Mouse (Mus musculus): Measurements from ENCODE around the gene Hist1h3c.
"Not testable (repeated sequence)": the region's sequence is repeated elsewhere in the genome, so short reads cannot be mapped to it uniquely, and the experiment has no call there.

Hist1h3c gene

DNA sequence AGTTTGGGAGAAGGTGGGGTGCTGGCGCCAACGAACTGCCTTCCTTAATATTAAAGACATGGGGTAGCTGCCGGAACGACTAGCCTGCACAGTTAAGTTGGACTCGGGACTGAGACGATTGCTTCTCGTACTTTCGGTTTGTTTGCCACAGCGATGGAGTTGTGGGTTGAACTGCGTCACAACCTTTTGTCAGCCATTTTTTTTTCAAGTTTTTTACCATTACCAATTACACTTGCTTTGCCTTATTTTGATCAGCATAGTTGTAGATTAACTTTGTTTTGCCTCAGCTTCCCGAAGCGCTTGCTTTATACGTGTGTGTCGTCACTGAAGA, 5.5 kb downstream of the Hist1h3c start:
- DNase-seq (ENCODE audit: low read depth): no peak

DNA sequence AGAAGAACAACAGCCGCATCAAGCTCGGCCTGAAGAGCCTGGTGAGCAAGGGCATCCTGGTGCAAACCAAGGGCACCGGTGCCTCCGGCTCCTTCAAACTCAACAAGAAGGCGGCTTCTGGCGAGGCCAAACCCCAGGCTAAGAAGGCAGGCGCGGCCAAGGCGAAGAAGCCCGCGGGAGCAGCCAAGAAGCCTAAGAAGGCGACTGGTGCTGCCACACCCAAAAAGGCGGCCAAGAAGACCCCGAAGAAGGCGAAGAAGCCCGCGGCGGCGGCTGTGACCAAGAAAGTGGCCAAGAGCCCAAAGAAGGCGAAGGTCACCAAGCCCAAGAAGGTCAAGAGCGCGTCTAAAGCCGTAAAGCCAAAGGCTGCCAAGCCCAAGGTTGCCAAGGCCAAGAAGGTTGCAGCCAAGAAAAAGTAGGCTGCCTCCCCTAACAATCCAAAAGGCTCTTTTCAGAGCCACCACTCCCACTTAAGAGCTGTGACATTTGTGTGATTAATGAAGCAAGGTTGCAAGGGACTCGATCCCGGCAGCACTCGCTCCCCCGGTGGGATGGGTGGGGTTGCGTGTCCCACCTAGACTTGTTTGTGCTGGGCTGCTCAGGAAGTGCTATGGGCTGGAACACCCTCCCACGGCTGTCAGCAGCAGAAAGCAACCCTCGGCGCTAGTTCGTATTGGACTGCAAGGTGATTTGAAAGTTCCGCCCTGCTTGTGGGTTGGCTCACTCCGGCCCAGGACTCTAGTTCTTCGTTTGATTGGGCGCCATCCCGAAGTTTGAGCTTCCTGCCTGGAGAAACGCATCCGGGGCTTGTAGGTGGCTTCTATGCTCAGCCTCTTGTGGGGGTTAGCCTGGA, 6.1 kb downstream of the Hist1h3c start:
- peak; percentile 90 for DNase-seq (ENCODE audit: low read depth)

DNA sequence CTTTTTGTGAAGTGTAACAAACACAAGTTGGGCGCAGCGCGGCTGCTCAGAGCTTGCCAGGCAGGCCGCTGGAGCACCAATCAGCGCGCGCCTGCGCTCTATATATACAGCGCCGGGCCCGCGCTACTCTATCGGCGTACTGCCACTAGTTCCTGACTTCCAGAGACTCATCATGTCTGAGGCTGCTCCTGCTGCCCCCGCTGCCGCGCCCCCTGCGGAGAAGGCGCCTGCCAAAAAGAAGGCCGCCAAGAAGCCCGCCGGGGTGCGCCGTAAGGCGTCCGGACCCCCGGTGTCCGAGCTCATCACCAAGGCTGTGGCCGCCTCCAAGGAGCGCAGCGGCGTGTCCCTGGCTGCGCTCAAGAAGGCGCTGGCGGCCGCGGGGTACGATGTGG, 6.7 kb downstream of the Hist1h3c start, which contains the start of gene Hist1h1c:
Gene Hist1h1c (plus strand): TSS at position 132 of the 392 bp plus-strand sequence.
- DNase-seq (ENCODE audit: low read depth): peak; percentile 83

DNA sequence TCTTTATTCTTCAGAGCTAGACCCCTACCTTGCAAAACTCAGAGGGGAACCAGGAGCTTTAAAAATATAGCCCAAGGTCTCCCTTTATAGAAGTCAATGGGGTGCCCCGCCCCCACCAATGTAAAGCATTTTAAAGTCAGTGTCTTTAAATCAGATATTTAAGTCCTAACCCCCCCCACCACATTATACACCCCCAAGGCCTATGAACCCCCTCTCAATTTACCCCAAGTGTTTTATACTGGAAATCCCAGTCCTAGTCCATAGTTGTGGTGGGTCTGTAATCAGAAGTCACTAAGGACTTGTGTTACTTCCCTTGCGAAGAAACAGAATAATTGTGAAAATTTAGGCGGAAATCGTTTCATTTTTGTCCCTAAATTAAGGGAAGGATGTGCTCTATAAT, 7.4 kb downstream of the Hist1h3c start:
- peak; percentile 23 for DNase-seq (ENCODE audit: low read depth)

DNA sequence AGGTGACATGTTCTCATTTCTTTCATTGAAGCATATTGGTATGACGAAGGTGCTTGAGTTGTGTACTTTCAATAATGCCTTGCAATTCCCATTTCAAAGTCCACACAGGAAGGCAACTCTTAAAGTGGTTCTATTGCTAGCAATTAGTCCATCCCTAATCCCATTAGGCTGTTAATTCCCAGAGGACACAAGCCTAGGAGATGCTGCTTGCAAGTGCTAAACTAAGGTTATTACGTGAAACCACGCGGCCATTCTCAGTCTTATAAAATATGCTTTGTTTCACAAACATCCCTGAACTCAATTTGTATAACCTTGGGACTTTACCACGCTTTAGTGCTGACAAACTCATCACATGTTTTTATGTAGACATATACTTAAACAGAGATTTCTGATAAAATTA, 8.3 kb downstream of the Hist1h3c start:
- DNase-seq (ENCODE audit: low read depth): no peak

DNA sequence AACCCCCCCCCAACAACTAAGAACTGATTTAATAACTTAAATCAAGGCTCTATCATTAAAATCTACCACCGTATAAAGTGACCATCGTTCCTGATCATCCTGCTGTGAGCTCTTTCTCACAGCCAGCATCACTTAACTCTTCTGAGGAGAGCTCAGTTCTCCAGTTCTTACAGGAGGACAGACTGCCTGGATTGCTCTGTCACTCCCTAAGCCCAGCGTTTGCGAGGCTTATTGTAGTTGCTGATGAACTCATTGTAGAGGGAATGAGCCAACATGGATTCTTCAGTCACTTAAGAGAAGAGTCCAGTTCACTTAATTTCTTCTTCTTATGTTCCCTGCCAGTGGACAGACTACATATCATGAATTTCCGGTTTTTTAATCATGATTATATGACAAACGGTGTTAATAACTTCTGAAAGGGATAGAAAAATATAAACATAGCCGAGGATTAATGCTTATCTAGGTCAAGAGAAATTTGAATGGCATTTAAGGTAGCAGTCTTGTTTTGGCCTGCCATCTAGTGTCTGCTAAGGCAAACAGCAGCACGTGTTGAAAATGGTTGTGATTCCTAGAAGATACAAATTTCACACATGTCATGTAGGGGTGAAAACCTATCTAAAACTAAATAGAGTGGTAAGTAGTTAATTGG, 13.1 kb downstream of the Hist1h3c start:
- peak; percentile 32 for DNase-seq (ENCODE audit: low read depth)

DNA sequence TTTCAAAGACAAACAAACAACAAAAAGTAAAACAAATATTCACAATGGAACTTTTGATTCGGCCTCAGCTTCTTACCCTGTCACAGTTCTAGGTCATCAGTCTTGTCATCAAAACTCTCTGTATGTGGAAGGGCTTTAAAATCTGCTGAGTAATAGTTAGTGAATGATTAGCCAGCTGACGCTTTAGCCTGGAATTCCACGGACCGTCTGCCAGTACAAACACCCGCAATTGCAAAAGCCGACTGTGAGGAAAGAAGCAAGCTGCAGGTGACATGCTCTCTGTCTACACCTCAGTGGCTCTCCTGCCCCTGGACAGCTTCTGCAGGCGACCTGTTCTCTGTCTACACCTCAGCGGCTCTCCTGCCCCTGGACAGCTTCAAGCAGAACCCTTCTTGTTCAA, 14.9 kb downstream of the Hist1h3c start:
- no peak for DNase-seq (ENCODE audit: low read depth)

DNA sequence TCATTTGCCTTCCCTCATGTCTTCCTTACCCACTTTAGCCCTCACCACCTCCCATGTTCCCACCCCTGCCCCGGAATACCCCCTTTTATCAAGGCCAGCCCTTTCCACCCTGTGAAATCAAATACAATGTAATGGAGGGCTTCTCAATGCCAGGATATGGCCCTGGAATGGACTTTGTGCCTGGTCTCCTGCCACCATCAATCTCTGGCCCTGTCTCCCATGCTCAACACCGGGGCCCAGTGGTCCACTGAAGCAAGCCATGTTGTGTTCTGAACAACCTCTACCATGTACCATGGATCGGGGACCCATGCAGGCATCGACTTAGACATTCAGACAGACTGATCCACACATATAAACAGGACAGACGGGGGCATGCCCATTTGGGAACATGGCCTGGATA, 15.7 kb downstream of the Hist1h3c start:
- DNase-seq (ENCODE audit: low read depth): no peak

DNA sequence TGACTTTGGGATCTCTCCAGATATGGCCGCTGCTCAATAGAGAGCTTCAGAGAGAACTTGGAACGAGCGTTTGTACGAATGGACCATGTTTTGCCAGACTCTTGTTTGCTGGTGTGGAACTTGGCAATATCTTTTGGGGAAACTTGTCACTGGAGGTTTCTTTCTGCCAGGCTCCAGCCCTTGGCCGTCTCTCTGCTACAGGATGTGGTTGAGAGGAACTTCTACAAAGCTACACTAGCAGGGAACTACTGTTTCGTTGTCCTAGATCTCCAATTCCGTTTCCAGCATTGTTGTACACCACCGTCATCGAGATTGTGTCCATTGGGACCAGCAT, 16.2 kb downstream of the Hist1h3c start:
- DNase-seq (ENCODE audit: low read depth): no peak

DNA sequence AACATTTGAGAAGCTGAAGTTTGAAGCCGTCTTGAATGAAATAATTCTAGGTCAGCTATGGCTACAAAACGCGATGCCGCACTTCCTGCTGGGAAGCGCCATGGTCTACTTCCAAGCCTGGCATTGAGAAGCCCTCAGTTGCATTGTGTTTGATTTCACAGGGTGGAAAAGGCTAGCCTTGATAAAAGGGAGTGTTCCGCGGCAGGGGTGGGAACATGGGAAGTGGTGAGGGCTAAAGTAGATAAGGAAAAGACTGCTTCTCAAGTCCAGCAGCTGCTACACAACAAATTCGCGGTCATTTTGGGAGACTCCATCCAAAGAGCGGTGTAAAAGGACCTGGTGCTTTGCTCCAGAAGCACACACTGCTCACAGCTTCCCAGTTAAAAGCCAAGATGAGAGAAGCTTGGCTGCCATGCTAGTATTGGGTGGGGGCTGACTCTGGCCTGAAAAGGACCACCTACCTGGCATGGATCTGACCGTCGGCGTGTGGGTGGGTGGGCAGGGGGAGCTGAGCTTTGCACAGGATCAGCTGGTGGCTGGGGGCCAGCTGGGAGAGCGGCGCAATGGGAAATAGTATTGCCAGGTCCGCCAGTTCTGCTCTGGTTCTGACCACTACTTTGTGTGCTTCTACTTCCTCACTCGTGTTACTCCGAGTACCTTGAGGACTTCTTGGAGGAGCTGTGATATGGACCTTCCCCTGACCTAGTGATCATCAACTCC, 16.8 kb downstream of the Hist1h3c start:
- DNase-seq (ENCODE audit: low read depth): no peak

DNA sequence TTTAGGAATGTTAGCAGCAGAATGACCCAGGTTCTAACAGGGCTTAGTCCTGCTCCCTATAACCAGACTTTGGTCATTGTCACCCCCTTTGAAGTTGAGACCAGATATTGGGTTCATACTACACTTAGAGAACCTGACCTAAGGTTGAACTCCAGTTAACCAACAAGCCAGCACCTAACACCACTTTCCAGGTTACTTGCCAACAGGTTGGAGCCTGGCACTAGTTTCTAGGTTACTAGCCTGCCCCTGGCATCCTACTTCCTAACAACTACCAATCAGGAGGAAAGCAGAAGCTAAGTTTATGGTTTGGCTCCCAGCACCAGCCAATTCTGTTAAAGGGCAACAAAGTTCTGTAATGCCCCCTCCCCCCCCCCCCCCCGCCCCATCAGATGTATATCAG, 20.2 kb downstream of the Hist1h3c start:
- DNase-seq (ENCODE audit: low read depth): no peak

DNA sequence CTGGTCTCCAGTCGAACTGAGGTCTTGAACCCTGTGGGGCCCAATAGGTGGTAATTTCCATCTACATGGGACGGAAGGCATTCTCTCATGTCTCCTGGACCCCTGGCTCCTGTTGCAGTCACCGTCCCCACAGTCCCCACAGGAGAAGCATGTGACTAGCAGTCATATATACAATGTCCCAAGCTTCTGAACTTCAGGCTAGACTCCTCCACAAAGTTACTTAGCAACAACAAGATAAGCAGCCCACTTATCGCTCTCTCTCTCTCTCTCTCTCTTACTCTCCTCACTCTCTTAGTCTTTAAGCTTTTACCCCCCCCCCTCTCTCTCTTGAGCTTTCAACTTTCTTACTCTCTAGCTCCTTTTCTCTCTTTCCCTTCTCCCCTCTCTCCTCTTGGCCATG, 21.2 kb downstream of the Hist1h3c start:
- DNase-seq (ENCODE audit: low read depth): no peak

DNA sequence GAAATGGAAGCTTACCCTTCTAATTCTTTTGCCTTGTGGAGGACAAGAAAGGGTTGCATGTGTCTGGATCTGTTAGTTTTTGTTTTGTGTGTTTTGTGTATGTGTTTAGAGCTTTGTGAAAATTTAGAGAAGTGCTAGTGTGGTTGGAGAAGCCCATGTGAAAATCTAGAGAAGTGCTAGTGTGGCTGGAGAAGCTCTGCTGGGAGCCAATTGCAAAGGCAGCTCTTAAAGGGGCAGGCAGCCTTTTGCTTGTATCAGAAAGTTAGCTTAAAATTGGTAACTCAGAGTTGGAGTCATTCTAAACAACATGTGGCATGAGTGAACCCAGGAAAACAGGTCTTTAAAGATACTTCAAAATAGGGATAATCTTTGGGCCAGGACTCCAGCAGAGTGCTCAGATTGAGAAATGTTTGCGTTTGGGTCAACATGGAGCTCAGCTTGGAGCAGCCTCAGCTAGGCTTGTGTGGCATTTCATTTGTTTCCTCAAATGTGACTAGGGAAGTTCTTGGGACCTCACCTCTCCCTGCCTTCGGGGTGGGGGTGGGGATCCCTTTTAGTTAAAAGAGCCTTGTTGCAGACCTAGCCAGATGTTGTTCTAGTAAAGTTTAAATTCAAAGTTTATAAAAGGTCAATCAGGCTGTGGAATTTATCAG, 27.7 kb downstream of the Hist1h3c start:
- DNase-seq (ENCODE audit: low read depth): not testable (repeated sequence)

DNA sequence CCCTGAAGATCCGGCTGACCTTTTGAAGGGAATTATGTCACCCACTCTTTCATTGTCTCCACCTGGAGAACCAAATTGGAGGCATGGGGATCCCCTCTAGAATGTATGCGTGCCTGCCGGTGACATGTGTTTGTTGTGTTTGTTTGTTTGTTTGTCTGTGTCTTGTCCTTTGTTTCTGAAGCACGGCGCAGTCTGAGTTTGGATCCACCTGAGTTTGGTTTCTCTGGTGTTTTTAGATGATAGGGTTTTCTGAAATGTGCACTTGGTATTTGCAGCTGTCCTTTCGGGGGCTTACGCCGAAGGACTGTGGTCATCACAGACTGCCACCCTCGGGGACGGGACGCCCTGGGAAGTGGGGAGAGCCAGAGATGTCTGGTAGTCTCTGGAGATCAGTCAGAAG, 28.2 kb downstream of the Hist1h3c start:
- DNase-seq (ENCODE audit: low read depth): no peak

DNA sequence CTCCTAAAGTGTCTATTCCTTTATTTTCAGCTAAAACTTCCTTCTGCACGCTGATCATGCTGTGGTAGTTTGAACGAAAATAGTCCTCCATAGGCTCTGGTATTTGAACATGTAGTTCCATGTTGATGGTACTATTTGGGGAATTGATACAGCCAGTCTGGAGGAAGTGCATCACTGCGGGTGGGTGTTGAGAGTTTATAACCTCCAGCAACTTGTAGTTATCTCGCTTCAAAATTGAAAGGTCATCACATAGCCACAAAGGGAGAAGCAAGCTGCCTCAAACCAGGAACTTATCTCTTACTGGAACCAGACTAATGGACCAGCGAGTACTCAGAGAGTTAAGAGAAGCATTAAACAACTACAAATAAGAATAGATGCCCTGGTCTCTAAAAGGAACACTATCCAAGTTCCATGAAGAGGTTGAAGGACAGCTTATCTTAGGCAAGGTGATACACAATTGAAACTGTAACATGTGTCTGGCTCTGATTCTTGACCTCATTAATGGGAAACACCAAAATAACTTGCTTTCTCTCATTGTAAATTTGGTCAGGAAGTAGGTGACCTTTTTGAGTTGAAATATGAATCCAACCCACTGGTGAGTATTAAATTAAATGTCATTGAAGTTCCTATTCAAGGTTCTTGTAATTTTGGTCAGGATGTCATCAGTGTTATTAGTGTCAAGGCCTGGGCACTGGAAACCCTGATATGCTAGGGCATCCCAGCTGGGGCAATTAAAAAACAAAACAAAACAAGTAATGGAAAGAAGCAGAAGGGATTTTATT, 28.9 kb downstream of the Hist1h3c start:
- DNase-seq (ENCODE audit: low read depth): no peak

DNA sequence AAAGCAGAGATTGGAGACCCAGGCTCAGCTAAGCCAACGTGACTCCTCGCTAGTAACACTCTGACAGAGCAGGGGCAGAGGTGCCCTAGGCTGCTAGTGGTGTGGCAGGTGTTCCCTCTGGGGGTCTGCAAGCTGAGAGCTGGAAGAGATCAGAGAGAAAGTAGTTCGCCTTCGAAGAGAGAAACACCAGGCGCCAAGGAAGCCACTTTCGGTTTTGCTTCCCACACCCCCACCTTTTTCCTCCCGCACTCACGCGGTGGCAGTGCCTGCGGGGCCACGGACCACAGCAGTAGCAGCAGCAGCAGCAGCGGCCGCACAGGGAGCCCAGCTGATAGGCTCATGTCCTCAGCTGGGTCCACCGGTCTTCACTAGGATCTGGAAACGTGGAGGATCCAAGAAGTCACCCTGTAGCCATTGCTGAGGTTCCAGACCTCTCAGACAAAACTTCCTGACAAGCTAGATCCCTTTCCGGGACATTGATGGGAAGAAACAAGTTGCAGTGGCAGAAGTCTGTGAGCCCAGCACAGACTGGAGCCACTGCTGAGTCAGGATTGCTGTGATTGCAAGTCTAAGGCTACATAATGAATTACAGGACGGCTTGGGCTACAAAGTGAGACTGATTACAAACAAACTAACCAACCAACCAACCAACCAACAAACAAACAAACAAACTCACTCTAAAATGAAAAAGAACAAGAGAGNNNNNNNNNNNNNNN, 34.9 kb downstream of the Hist1h3c start, which contains the start of gene Hfe:
Gene Hfe (minus strand): TSS at position 481 of the 716 bp plus-strand sequence.
- DNase-seq (ENCODE audit: low read depth): no peak

DNA sequence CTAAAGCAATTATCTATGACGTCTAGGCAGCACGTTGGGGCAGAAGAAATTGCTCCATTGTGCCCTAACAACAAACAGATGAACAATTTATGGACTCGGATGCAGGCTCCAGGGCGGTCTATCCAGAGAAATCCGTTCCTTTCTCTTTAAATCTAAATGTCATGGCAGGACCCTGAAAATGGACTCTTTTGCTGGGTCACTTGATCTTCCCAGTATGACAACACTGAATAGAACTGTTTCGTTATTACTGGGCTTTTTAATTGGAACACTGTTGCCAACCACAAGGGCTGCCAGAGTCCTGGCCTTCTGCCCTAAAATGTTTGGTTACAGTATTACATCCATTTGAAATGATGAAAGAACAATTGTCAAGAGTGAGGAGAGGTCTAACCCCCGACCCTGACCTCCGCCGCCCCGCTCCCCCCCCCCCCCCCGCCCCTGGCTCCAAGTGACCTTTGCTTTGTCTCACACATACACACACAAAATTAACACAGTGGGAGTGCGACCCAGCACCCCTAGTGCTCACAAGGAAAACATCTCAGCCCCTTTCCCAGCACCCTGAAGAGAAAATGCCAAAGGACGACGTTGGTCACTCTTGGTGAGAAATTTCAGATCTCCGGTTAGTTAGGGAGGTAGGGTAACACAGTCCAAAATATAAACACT, 35.6 kb downstream of the Hist1h3c start:
- no peak for DNase-seq (ENCODE audit: low read depth)

DNA sequence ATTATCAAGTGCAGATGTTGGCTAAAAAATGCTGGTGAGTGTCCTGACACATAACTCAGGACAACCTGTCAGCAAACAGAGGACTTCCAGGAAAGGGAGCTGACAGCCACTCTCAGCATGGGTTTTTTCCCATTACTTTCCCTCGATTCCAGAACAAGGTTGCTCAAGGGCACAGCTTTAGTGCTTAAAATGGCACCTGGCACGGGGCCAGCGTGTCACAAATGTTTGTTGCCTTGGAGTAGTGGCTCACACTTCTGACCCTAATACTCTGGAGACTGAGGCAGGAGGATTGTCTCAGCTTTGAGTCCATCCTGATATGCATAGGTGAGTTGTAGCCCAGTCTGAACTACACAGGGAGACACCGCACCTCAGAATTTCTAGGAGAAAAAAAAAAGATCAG, 36.7 kb downstream of the Hist1h3c start:
- no peak for DNase-seq (ENCODE audit: low read depth)

DNA sequence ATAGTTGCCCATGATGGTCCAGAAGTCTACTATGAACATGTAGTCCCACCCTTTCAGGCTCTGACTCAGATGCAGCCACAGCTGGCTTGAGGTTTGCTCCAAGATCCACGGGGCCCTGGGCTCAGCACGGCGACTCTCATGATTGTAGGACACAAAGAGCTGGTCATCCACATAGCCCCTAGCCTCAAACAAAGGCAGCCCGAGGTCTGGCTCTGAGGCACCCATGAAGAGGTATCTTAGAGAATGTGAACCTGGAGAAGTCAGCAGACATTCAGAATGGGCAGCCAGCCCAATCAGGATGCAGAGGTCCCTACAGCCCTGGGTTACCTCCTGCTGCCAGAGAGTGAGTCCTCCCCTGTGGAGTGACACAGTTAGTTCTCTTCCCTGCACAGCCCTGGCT, 37.4 kb downstream of the Hist1h3c start:
- no peak for DNase-seq (ENCODE audit: low read depth)

DNA sequence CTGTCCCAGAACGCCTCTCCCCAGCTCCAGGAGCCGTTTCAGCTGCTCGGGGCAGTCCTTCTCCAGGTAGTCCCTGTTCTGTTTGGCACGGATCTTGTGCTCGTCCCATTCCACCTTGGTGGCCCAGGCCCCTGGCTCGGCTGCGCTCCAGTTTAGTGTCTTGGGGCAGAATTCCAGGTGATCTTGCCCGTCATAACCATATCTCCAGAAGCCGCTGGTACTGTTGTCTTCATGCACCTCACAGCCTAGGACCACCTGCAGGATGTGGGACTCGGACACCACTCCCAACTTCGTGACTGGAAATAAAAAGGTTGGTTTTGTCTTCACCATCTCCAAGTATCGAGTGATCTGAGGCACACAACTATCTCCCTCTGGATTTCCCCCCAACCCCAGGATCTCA, 38.6 kb downstream of the Hist1h3c start:
- no peak for DNase-seq (ENCODE audit: low read depth)
